Mouse (Mus musculus) forebrain, embryonic 11.5 days (tissue): ENCODE data around the gene Zbtb37. TPM values are rescaled to one million over a fixed set of nuclear protein-coding genes. Genes with fewer than 3 reads are reported as not detected.

Experiments
- ATAC-seq: fragments of 200-750 bp; cut with Nextera tagmentation; replicated peaks from 2 replicates; pipeline ENCODE4 v1.8.0; 2017; ENCODE audit warnings: moderate TSS enrichment; ENCODE audit not compliant: low FRiP score
- DNase-seq: peaks from one replicate; pipeline ENCODE4 v3.0.0-alpha.2; 2017; ENCODE audit warnings: low spot score
- H3K27ac ChIP-seq: fragments of 300-500 bp; sonication (generic); 2 replicates; pipeline ENCODE4 v1.5.1; 2014; ENCODE audit warnings: low read depth, low read length
- H3K27me3 ChIP-seq: fragments of 300-500 bp; sonication (generic); 2 replicates; pipeline ENCODE4 v1.6.1; 2014; ENCODE audit warnings: mild to moderate bottlenecking, low read length, mixed read lengths; ENCODE audit not compliant: control insufficient read depth, insufficient read depth
- H3K36me3 ChIP-seq: fragments of 300-500 bp; sonication (generic); 2 replicates; pipeline ENCODE4 v1.6.1; 2014; ENCODE audit warnings: mild to moderate bottlenecking, low read length, moderate library complexity, mixed read lengths; ENCODE audit not compliant: control insufficient read depth, insufficient read depth
- H3K4me1 ChIP-seq: fragments of 300-500 bp; sonication (generic); replicated peaks from 2 replicates; pipeline ENCODE4 v1.6.1; 2014; ENCODE audit warnings: low read length, mixed read lengths; ENCODE audit not compliant: control insufficient read depth, insufficient read depth
- H3K4me2 ChIP-seq: fragments of 300-500 bp; sonication (generic); 2 replicates; pipeline ENCODE4 v1.6.1; 2014; ENCODE audit warnings: low read depth, mild to moderate bottlenecking, low read length, moderate library complexity, mixed read lengths; ENCODE audit not compliant: severe bottlenecking
- H3K4me3 ChIP-seq: fragments of 300-500 bp; sonication (generic); 2 replicates; pipeline ENCODE4 v1.5.1; 2014; ENCODE audit warnings: low read depth, low read length
- H3K9ac ChIP-seq: fragments of 300-500 bp; sonication (generic); 2 replicates; pipeline ENCODE4 v1.6.1; 2014; ENCODE audit warnings: low read length
- H3K9me3 ChIP-seq: fragments of 300-500 bp; sonication (generic); 2 replicates; pipeline ENCODE4 v1.6.1; 2016; ENCODE audit warnings: low read length, mixed read lengths; ENCODE audit not compliant: control insufficient read depth
- WGBS: fragments of 180-500 bp; shearing (Covaris S2); extraction: QIAGEN DNeasy Blood & Tissue Kit; methylation state at CpG from one replicate; pipeline ENCODE4 v1.1.7; 2014; 5-methylcytosine and 5-hydroxymethylcytosine counted together
- polyA plus RNA-seq: library from polyadenylated mRNA; unstranded; fragments of >200 nt; fragmentation: Nextera tagmentation; extraction: Ambion mirVana; gene quantifications from 2 replicates; pipeline ENCODE4 v1.2.1, GENCODE M21; 2014

Gene Zbtb37
- polyA plus RNA-seq, 1 experiment from 2014 or later = 14.4 TPM

DNA sequence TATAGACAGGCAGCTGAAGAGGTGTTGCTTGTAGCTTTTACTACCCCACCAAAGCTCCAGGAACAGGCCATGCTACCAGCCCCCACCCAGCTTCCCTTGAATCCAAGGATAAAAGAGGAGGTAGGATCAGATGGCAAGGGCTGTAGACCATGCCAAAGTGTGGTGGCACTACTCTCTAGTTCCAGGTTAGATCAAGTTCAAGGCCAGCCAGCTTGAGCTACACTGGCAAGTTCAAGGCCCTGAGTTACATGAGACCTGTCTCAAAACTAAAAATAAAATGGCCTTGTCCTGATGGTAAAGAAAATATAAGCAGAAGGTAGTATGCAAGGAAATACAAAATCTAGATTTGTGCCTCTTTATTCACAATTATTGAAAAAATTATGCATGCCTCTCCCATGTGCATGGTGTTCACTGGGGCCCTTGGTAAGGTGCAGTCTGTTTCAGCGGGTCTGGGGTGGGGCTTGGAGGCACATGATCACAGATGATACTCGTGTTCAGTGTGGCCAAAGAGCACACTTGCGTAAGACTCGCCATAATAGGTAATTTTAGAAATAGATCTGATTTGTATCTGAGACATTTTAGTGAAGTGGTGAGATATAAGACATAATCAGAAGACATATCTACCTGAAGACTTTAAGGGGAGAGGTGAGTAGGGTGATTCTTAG is 56.4 kb downstream of the Zbtb37 start, which contains the start of gene Serpinc1:
Gene Serpinc1, plus strand, starts transcription at position 515 of the 665 bp plus-strand sequence.
- Histone ChIP-seq H3K4me1 (no peaks in the 10 kb centered on the region), H3K9me3 (no peaks in the 10 kb centered on the region), H3K4me2 (no peak within 1 kb of the TSS), H3K27ac (no peak within 1 kb of the TSS), H3K36me3 (no peaks in the 10 kb centered on the region; the same call in 1 of the 2 replicates), H3K4me3 (no peak within 1 kb of the TSS), H3K27me3 (no peaks in the 10 kb centered on the region), H3K9ac (no peak within 1 kb of the TSS)
- ATAC-seq = no peak
- no peak for DNase-seq
- 93% methylated on average over 4 of the region's 4 CpGs for WGBS

DNA sequence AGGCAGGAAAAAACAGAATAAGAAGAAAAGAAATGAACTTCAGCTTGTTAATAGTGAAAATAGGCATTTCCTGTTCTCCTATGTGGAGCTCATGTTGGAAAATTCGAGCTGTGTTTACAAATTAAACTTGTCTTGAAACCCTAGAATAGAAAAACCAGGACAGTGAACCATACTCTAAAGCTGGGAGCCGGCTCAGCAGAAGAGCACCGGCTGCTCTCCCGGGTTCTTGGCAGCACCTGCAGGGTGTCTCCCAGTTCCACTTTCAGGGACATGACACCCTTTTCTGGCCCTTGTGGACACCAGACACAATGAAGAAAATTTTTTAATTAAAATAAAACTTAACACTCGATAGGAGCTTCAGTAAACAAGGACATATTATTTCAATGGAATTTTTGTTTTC is 66.0 kb downstream of the Zbtb37 start:
- Histone ChIP-seq H3K27ac (no peak overlapping the region), H3K9me3 (no peaks in the 10 kb centered on the region), H3K4me2 (no peak overlapping the region), H3K4me3 (no peak overlapping the region), H3K27me3 (no peaks in the 10 kb centered on the region), H3K9ac (no peak overlapping the region), H3K4me1 (no peaks in the 10 kb centered on the region), H3K36me3 (peaks cover 9% of the 10 kb centered on the region; the same call in 1 of the 2 replicates)
- no peak for ATAC-seq
- no peak for DNase-seq
- 90% methylated on average over 5 of the region's 5 CpGs for WGBS

DNA sequence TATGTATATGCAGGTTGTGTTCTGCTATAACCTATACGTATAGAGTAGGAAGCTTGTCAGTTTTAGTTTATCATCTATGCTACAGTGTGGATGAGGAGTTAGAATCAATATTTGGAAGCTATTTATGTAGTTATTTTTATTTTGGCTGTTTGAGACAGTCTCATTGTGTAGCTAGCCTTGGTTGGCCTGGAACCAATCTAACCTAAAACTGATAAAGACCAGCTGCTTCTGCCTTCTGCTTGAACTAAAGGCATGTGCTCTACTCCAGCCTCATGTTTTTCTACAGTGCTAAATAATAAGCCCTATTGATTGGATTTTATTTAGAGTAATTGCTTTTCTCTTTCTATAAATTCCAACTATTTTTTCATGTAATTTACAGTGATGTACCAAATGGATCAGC is 67.4 kb downstream of the Zbtb37 start:
- no peaks in the 10 kb centered on the region for H3K9me3 ChIP-seq
- no peak overlapping the region for H3K27ac ChIP-seq
- 78% methylated on average over 1 of the region's 1 CpGs for WGBS
- no peak overlapping the region for H3K4me3 ChIP-seq
- no peaks in the 10 kb centered on the region for H3K27me3 ChIP-seq
- ATAC-seq (no peak), DNase-seq (no peak)
- H3K4me2 ChIP-seq = no peak overlapping the region
- H3K4me1 ChIP-seq = no peaks in the 10 kb centered on the region
- H3K36me3 ChIP-seq = peaks cover 10% of the 10 kb centered on the region; the same call in 1 of the 2 replicates
- H3K9ac ChIP-seq = no peak overlapping the region

DNA sequence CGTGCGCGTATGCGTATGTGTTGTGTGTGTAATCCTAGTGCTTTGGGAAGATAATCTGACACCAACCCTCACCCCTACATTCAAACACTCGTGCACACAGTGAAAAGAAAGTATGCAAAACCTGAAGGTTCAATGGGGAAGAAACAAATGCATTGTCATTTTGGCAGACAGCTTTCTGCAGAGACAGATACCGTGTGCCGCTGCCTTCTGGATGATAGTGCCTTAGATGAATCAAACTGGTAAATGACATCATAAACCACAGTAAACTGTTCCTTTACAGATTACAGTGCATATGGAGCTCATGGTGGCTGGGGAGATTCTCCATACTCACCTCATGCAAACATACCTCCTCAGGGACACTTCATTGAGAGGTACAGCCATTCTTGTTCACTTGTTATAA is 71.5 kb downstream of the Zbtb37 start:
- ATAC-seq = no peak
- H3K9me3 ChIP-seq = no peaks in the 10 kb centered on the region
- H3K27me3 ChIP-seq = no peaks in the 10 kb centered on the region
- H3K4me3 ChIP-seq = no peak overlapping the region
- H3K36me3 ChIP-seq = peaks cover 8% of the 10 kb centered on the region; the same call in 1 of the 2 replicates
- no peak for DNase-seq
- H3K4me1 ChIP-seq = no peaks in the 10 kb centered on the region
- no peak overlapping the region for H3K27ac ChIP-seq
- H3K9ac ChIP-seq = no peak overlapping the region
- H3K4me2 ChIP-seq = no peak overlapping the region
- WGBS = 92% methylated on average over 7 of the region's 7 CpGs

Other genes starting within 250 kb of the Zbtb37 start
- 11.5 and 17.4 TPM in 2 replicates for gene Rabgap1l, start 241.6 kb downstream of the Zbtb37 start, polyA plus RNA-seq
- 7.8 and 9.0 TPM in 2 replicates for gene Rc3h1, start 128.4 kb downstream of the Zbtb37 start, polyA plus RNA-seq
- 1.5 and 2.1 TPM in 2 replicates for gene Serpinc1, start 56.3 kb downstream of the Zbtb37 start, polyA plus RNA-seq
- gene Dars2, start 35.8 kb upstream of the Zbtb37 start, polyA plus RNA-seq = 55.0 and 57.7 TPM in 2 replicates
- 46.1 and 47.9 TPM in 2 replicates for gene Cenpl, start 35.9 kb upstream of the Zbtb37 start, polyA plus RNA-seq
- 18.6 and 20.1 TPM in 2 replicates for gene Klhl20, start 96.7 kb upstream of the Zbtb37 start, polyA plus RNA-seq
- gene Ankrd45, start 107.8 kb upstream of the Zbtb37 start, polyA plus RNA-seq = 8.0 and 8.5 TPM in 2 replicates
- 0.23 and 0.36 TPM in 2 replicates for gene Tex50, start 124.5 kb upstream of the Zbtb37 start, polyA plus RNA-seq
- 443 and 453 TPM in 2 replicates for gene Prdx6, start 216.4 kb upstream of the Zbtb37 start, polyA plus RNA-seq